Mouse (Mus musculus): ENCODE measurements around the gene Yif1a. TPM values are rescaled to one million over a fixed set of nuclear protein-coding genes. Genes with fewer than 3 reads are reported as not detected.

Yif1a gene
- polyA plus RNA-seq, 1 experiment, result 115 TPM

- TF ChIP-seq REST (IDR thresholded peaks at IDR 0.05; ENCODE audit: insufficient read depth, insufficient read length), result no peak
- no peak for TF ChIP-seq POLR2AphosphoS2 (IDR thresholded peaks at IDR 0.05; ENCODE audit: insufficient read length, low read depth)
- no peak for TF ChIP-seq SRF (IDR thresholded peaks at IDR 0.05; ENCODE audit: control insufficient read depth, insufficient read length, low read depth)
- TF ChIP-seq USF1 (IDR thresholded peaks at IDR 0.05; ENCODE audit: low read depth), result no peak
- no peak for TF ChIP-seq E2F4 (IDR thresholded peaks at IDR 0.05; ENCODE audit: insufficient read depth)
- no peak for TF ChIP-seq CEBPB (IDR thresholded peaks at IDR 0.05; ENCODE audit: insufficient read depth, poor library complexity, severe bottlenecking)
- TF ChIP-seq MYOD1 (IDR thresholded peaks at IDR 0.05; ENCODE audit: control insufficient read depth in 1 of 3, insufficient read length in 2 of 3, low read depth in 2 of 3), result no peak
- no peak for TF ChIP-seq TCF12 (IDR thresholded peaks at IDR 0.05; ENCODE audit: insufficient read depth, poor library complexity, severe bottlenecking)
- TF ChIP-seq POLR2A (IDR thresholded peaks at IDR 0.05; ENCODE audit: insufficient read length, low read depth), result no peak
- TF ChIP-seq TCF3 (IDR thresholded peaks at IDR 0.05; ENCODE audit: insufficient read length, low read depth), result no peak
- TF ChIP-seq MYOG (IDR thresholded peaks at IDR 0.05; ENCODE audit: control insufficient read depth in 1 of 3, insufficient read depth in 1 of 3, insufficient read length in 2 of 3, low read depth in 2 of 3), result no peak
- TF ChIP-seq MAX (IDR thresholded peaks at IDR 0.05; ENCODE audit: low read depth), result no peak
- Histone ChIP-seq H3K4me2 (ENCODE audit: low read depth) (no peak overlapping the region), H3K4me3 (no peak overlapping the region), H3ac (ENCODE audit: control insufficient read depth, insufficient read length) (no peak overlapping the region), H3K27me3 (ENCODE audit: control insufficient read depth, insufficient read depth, insufficient read length) (peaks cover 7% of the 10 kb centered on the region), H3K36me3 (ENCODE audit: control insufficient read depth, insufficient read depth) (no peaks in the 10 kb centered on the region), H3K79me2 (ENCODE audit: control insufficient read depth, insufficient read depth) (no peaks in the 10 kb centered on the region)
Measured at GRCm38 (mm10) chr19:5123241-5123640, 34.9 kb downstream of the Yif1a start.

GRCm38 (mm10) chr19:5124055-5124614, 35.8 kb downstream of the Yif1a start:
- peaks cover 7% of the 10 kb centered on the region for H3K27me3 ChIP-seq (ENCODE audit: control insufficient read depth, insufficient read depth, insufficient read length)
- no peak for TF ChIP-seq TCF12 (IDR thresholded peaks at IDR 0.05; ENCODE audit: insufficient read depth, poor library complexity, severe bottlenecking)
- no peak for TF ChIP-seq CEBPB (IDR thresholded peaks at IDR 0.05; ENCODE audit: insufficient read depth, poor library complexity, severe bottlenecking)
- no peak for TF ChIP-seq POLR2A (IDR thresholded peaks at IDR 0.05; ENCODE audit: insufficient read length, low read depth)
- no peak for TF ChIP-seq REST (IDR thresholded peaks at IDR 0.05; ENCODE audit: insufficient read depth, insufficient read length)
- TF ChIP-seq MYOD1 (IDR thresholded peaks at IDR 0.05; ENCODE audit: control insufficient read depth in 1 of 3, insufficient read length in 2 of 3, low read depth in 2 of 3), result no peak
- no peak for TF ChIP-seq SRF (IDR thresholded peaks at IDR 0.05; ENCODE audit: control insufficient read depth, insufficient read length, low read depth)
- TF ChIP-seq E2F4 (IDR thresholded peaks at IDR 0.05; ENCODE audit: insufficient read depth), result no peak
- TF ChIP-seq POLR2AphosphoS2 (IDR thresholded peaks at IDR 0.05; ENCODE audit: insufficient read length, low read depth), result no peak
- no peak for TF ChIP-seq MYOG (IDR thresholded peaks at IDR 0.05; ENCODE audit: control insufficient read depth in 1 of 3, insufficient read depth in 1 of 3, insufficient read length in 2 of 3, low read depth in 2 of 3)

GRCm38 (mm10) chr19:5129770-5130169, 41.4 kb downstream of the Yif1a start:
- no peak for TF ChIP-seq USF1 (IDR thresholded peaks at IDR 0.05; ENCODE audit: low read depth)
- no peak for TF ChIP-seq MAX (IDR thresholded peaks at IDR 0.05; ENCODE audit: low read depth)
- TF ChIP-seq TCF3 (IDR thresholded peaks at IDR 0.05; ENCODE audit: insufficient read length, low read depth), result no peak
- no peak for TF ChIP-seq TCF12 (IDR thresholded peaks at IDR 0.05; ENCODE audit: insufficient read depth, poor library complexity, severe bottlenecking)
- TF ChIP-seq SRF (IDR thresholded peaks at IDR 0.05; ENCODE audit: control insufficient read depth, insufficient read length, low read depth), result no peak
- no peak for TF ChIP-seq E2F4 (IDR thresholded peaks at IDR 0.05; ENCODE audit: insufficient read depth)
- Histone ChIP-seq H3ac (ENCODE audit: control insufficient read depth, insufficient read length) (no peak overlapping the region), H3K4me3 (no peak overlapping the region), H3K27me3 (ENCODE audit: control insufficient read depth, insufficient read depth, insufficient read length) (peaks cover under 1% of the 10 kb centered on the region), H3K79me2 (ENCODE audit: control insufficient read depth, insufficient read depth) (no peaks in the 10 kb centered on the region), H3K36me3 (ENCODE audit: control insufficient read depth, insufficient read depth) (no peaks in the 10 kb centered on the region), H3K4me2 (ENCODE audit: low read depth) (no peak overlapping the region)

More at GRCm38 (mm10) chr19:5124055-5124614, 35.8 kb downstream of the Yif1a start:
- H3ac ChIP-seq (ENCODE audit: control insufficient read depth, insufficient read length), result no peak overlapping the region
- no peaks in the 10 kb centered on the region for H3K36me3 ChIP-seq (ENCODE audit: control insufficient read depth, insufficient read depth)
- H3K79me2 ChIP-seq (ENCODE audit: control insufficient read depth, insufficient read depth), result no peaks in the 10 kb centered on the region
- no peak overlapping the region for H3K4me3 ChIP-seq
- H3K4me2 ChIP-seq (ENCODE audit: low read depth), result no peak overlapping the region

- Histone ChIP-seq H3K4me2 (ENCODE audit: low read depth) (no peak overlapping the region), H3K79me2 (ENCODE audit: control insufficient read depth, insufficient read depth) (no peaks in the 10 kb centered on the region), H3K36me3 (ENCODE audit: control insufficient read depth, insufficient read depth) (no peaks in the 10 kb centered on the region), H3K27me3 (ENCODE audit: control insufficient read depth, insufficient read depth, insufficient read length) (no peaks in the 10 kb centered on the region), H3ac (ENCODE audit: control insufficient read depth, insufficient read length) (no peak overlapping the region), H3K4me3 (no peak overlapping the region)
- no peak for TF ChIP-seq MYOG (IDR thresholded peaks at IDR 0.05; ENCODE audit: control insufficient read depth in 1 of 3, insufficient read depth in 1 of 3, insufficient read length in 2 of 3, low read depth in 2 of 3)
Measured at GRCm38 (mm10) chr19:5131237-5131636, 42.9 kb downstream of the Yif1a start.

- Histone ChIP-seq H3K79me2 (ENCODE audit: control insufficient read depth, insufficient read depth) (no peaks in the 10 kb centered on the region), H3K27me3 (ENCODE audit: control insufficient read depth, insufficient read depth, insufficient read length) (no peaks in the 10 kb centered on the region), H3K4me3 (no peak overlapping the region), H3ac (ENCODE audit: control insufficient read depth, insufficient read length) (no peak overlapping the region), H3K4me2 (ENCODE audit: low read depth) (no peak overlapping the region), H3K36me3 (ENCODE audit: control insufficient read depth, insufficient read depth) (no peaks in the 10 kb centered on the region)
- TF ChIP-seq MAX (IDR thresholded peaks at IDR 0.05; ENCODE audit: low read depth), result no peak
- TF ChIP-seq CEBPB (IDR thresholded peaks at IDR 0.05; ENCODE audit: insufficient read depth, poor library complexity, severe bottlenecking), result no peak
- TF ChIP-seq USF1 (IDR thresholded peaks at IDR 0.05; ENCODE audit: low read depth), result no peak
- TF ChIP-seq TCF12 (IDR thresholded peaks at IDR 0.05; ENCODE audit: insufficient read depth, poor library complexity, severe bottlenecking), result no peak
Measured at GRCm38 (mm10) chr19:5139640-5140039, 51.3 kb downstream of the Yif1a start.

Other genes with a start within 250 kb of the Yif1a start
- 40.4 TPM for gene Ccs, start 249.2 kb upstream of the Yif1a start, polyA plus RNA-seq (2012; fragmentation: generic; extraction: Trizol)
- 0.04 TPM for gene Ccdc87, start 249.2 kb upstream of the Yif1a start, polyA plus RNA-seq (2012; fragmentation: generic; extraction: Trizol)
- 6.6 TPM for gene Ctsf, start 233.4 kb upstream of the Yif1a start, polyA plus RNA-seq (2012; fragmentation: generic; extraction: Trizol)
- gene Actn3, start 210.6 kb upstream of the Yif1a start, polyA plus RNA-seq (2012; fragmentation: generic; extraction: Trizol), result 418 TPM
- 9.3 TPM for gene Zdhhc24, start 209.9 kb upstream of the Yif1a start, polyA plus RNA-seq (2012; fragmentation: generic; extraction: Trizol)
- gene Bbs1, start 181.9 kb upstream of the Yif1a start, polyA plus RNA-seq (2012; fragmentation: generic; extraction: Trizol), result 3.6 TPM
- gene Dpp3, start 160.3 kb upstream of the Yif1a start, polyA plus RNA-seq (2012; fragmentation: generic; extraction: Trizol), result 71.6 TPM
- 0.49 TPM for gene Peli3, start 145.4 kb upstream of the Yif1a start, polyA plus RNA-seq (2012; fragmentation: generic; extraction: Trizol)
- gene Mrpl11, start 126.4 kb upstream of the Yif1a start, polyA plus RNA-seq (2012; fragmentation: generic; extraction: Trizol), result 62.6 TPM
- 0.02 TPM for gene Npas4, start 98.2 kb upstream of the Yif1a start, polyA plus RNA-seq (2012; fragmentation: generic; extraction: Trizol)
- gene Slc29a2, start 64.7 kb upstream of the Yif1a start, polyA plus RNA-seq (2012; fragmentation: generic; extraction: Trizol), result 8.7 TPM
- gene B4gat1, start 49.7 kb upstream of the Yif1a start, polyA plus RNA-seq (2012; fragmentation: generic; extraction: Trizol), result 46.7 TPM
- gene AC124502.3, start 49.6 kb upstream of the Yif1a start, polyA plus RNA-seq (2012; fragmentation: generic; extraction: Trizol), result 1.6 TPM
- gene Brms1, start 47.2 kb upstream of the Yif1a start, polyA plus RNA-seq (2012; fragmentation: generic; extraction: Trizol), result 45.8 TPM
- gene Rin1, start 38.1 kb upstream of the Yif1a start, polyA plus RNA-seq (2012; fragmentation: generic; extraction: Trizol), result 63.9 TPM
- gene Cd248, start 20.5 kb upstream of the Yif1a start, polyA plus RNA-seq (2012; fragmentation: generic; extraction: Trizol), result 10.4 TPM
- gene Tmem151a, start 3.0 kb upstream of the Yif1a start, polyA plus RNA-seq (2012; fragmentation: generic; extraction: Trizol), result 10.1 TPM
- gene Cnih2, start 10.0 kb downstream of the Yif1a start, polyA plus RNA-seq (2012; fragmentation: generic; extraction: Trizol), result 1.6 TPM
- 203 TPM for gene Rab1b, start 18.5 kb downstream of the Yif1a start, polyA plus RNA-seq (2012; fragmentation: generic; extraction: Trizol)
- 56.7 TPM for gene Klc2, start 30.0 kb downstream of the Yif1a start, polyA plus RNA-seq (2012; fragmentation: generic; extraction: Trizol)
- gene Pacs1, start 184.6 kb downstream of the Yif1a start, polyA plus RNA-seq (2012; fragmentation: generic; extraction: Trizol), result 6.5 TPM
- gene Sf3b2, start 206.9 kb downstream of the Yif1a start, polyA plus RNA-seq (2012; fragmentation: generic; extraction: Trizol), result 109 TPM
- 0.05 TPM for gene Gal3st3, start 209.8 kb downstream of the Yif1a start, polyA plus RNA-seq (2012; fragmentation: generic; extraction: Trizol)
- gene Catsper1, start 247.2 kb downstream of the Yif1a start, polyA plus RNA-seq (2012; fragmentation: generic; extraction: Trizol), result not detected